Mouse (Mus musculus): ENCODE data around the gene Otub2. TPM values are rescaled to one million over a fixed set of nuclear protein-coding genes. Genes with fewer than 3 reads are reported as not detected.

The Otub2 gene
- 5.6 TPM in 2 replicates for polyA plus RNA-seq (2015; fragmentation: Nextera tagmentation; extraction: Ambion mirVana)

- under 1% methylated on average over 57 of the region's 58 CpGs for WGBS
- Histone ChIP-seq H3K9ac (ENCODE audit: low read depth, low read length) (peak within 1 kb of the TSS; percentile 74), H3K27ac (no peak within 1 kb of the TSS)
These were observed at the start of gene Otub2 for GRCm38 (mm10) chr12:103388505-103389347. Gene Otub2 (plus strand): TSS chr12:103388682.

DNA sequence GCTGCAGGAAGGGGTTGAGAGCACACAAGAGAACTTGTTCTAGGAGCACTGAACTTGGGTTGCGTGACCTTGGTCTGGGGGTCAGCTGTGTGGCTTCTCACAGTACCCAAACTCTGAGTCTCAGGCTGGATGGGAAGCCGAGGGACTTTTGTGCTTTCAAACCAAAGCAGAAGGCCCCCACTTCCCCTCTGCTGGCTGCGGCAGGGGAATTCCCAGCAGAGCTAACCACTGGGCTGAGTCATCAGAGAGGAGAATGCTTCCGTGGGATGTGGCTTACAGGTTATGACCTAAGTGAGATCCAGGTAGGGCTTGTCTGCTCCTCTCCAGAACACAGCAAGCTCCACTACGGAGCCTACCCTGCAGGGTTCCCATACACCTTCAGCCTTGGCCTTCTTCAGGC, 47.3 kb upstream of the Otub2 start:
- Histone ChIP-seq H3K9ac (ENCODE audit: low read depth, low read length) (no peak overlapping the region), H3K27ac (no peak overlapping the region), H3K36me3 (ENCODE audit: insufficient read depth, low read length) (no peaks in the 10 kb centered on the region), H3K4me1 (replicated peaks; ENCODE audit: insufficient read depth, low read length) (no peaks in the 10 kb centered on the region), H3K9me3 (replicated peaks; ENCODE audit: low read length) (no peaks in the 10 kb centered on the region), H3K4me3 (replicated peaks; ENCODE audit: low read depth, low read length) (no peak overlapping the region), H3K27me3 (ENCODE audit: insufficient read depth, low read length) (no peaks in the 10 kb centered on the region), H3K4me2 (ENCODE audit: low read length) (no peak overlapping the region)
- TF ChIP-seq CTCF (IDR thresholded peaks at IDR 0.05; ENCODE audit: low read depth) = no peak
- ATAC-seq (replicated peaks; ENCODE audit: low FRiP score, low read depth) (no peak; the same call in 1 of the 2 replicates), DNase-seq (ENCODE audit: low spot score) (no peak)
- 72% methylated on average over 5 of the region's 5 CpGs for WGBS

More at GRCm38 (mm10) chr12:103388505-103389347, at the start of gene Otub2:
- Histone ChIP-seq H3K27me3 (ENCODE audit: insufficient read depth, low read length) (no peaks in the 10 kb centered on the region), H3K4me2 (ENCODE audit: low read length) (peak within 1 kb of the TSS; percentile 85), H3K4me1 (replicated peaks; ENCODE audit: insufficient read depth, low read length) (0 out of 2 replicates have a peak, but pooled peaks cover 5% of the 10 kb centered on the region), H3K36me3 (ENCODE audit: insufficient read depth, low read length) (no peaks in the 10 kb centered on the region), H3K4me3 (replicated peaks; ENCODE audit: low read depth, low read length) (peak within 1 kb of the TSS; percentile 66), H3K9me3 (replicated peaks; ENCODE audit: low read length) (no peaks in the 10 kb centered on the region)
- DNase-seq (ENCODE audit: low spot score) = peak; percentile 98
- TF ChIP-seq CTCF (IDR thresholded peaks at IDR 0.05; ENCODE audit: low read depth) = peak; percentile 7; the same call in 1 of the 2 replicates
- ATAC-seq (replicated peaks; ENCODE audit: low FRiP score, low read depth) = peak; percentile 98

GRCm38 (mm10) chr12:103343456-103343855, 45.0 kb upstream of the Otub2 start:
- no peaks in the 10 kb centered on the region for H3K36me3 ChIP-seq (ENCODE audit: insufficient read depth, low read length)
- TF ChIP-seq CTCF (IDR thresholded peaks at IDR 0.05; ENCODE audit: low read depth) = no peak
- DNase-seq (ENCODE audit: low spot score) (no peak), ATAC-seq (replicated peaks; ENCODE audit: low FRiP score, low read depth) (0 out of 2 replicates have a peak, but pooled peaks have one; percentile 20)
- H3K4me3 ChIP-seq (replicated peaks; ENCODE audit: low read depth, low read length) = no peak overlapping the region
- no peaks in the 10 kb centered on the region for H3K27me3 ChIP-seq (ENCODE audit: insufficient read depth, low read length)
- no peak overlapping the region for H3K4me2 ChIP-seq (ENCODE audit: low read length)
- no peaks in the 10 kb centered on the region for H3K9me3 ChIP-seq (replicated peaks; ENCODE audit: low read length)
- no peak overlapping the region for H3K9ac ChIP-seq (ENCODE audit: low read depth, low read length)
- WGBS = 54% methylated on average over 8 of the region's 8 CpGs
- no peaks in the 10 kb centered on the region for H3K4me1 ChIP-seq (replicated peaks; ENCODE audit: insufficient read depth, low read length)
- H3K27ac ChIP-seq = no peak overlapping the region

- Histone ChIP-seq H3K36me3 (ENCODE audit: insufficient read depth, low read length) (no peaks in the 10 kb centered on the region), H3K27me3 (ENCODE audit: insufficient read depth, low read length) (no peaks in the 10 kb centered on the region), H3K4me3 (replicated peaks; ENCODE audit: low read depth, low read length) (no peak overlapping the region), H3K9ac (ENCODE audit: low read depth, low read length) (no peak overlapping the region), H3K9me3 (replicated peaks; ENCODE audit: low read length) (no peaks in the 10 kb centered on the region), H3K4me2 (ENCODE audit: low read length) (no peak overlapping the region), H3K27ac (no peak overlapping the region), H3K4me1 (replicated peaks; ENCODE audit: insufficient read depth, low read length) (no peaks in the 10 kb centered on the region)
- no peak for DNase-seq (ENCODE audit: low spot score)
- 76% methylated on average over 7 of the region's 7 CpGs for whole genome bisulfite sequencing
- TF ChIP-seq CTCF (IDR thresholded peaks at IDR 0.05; ENCODE audit: low read depth) = no peak
- no peak for ATAC-seq (replicated peaks; ENCODE audit: low FRiP score, low read depth)
These were observed 43.5 kb upstream of the Otub2 start for GRCm38 (mm10) chr12:103344934-103345333.

DNA sequence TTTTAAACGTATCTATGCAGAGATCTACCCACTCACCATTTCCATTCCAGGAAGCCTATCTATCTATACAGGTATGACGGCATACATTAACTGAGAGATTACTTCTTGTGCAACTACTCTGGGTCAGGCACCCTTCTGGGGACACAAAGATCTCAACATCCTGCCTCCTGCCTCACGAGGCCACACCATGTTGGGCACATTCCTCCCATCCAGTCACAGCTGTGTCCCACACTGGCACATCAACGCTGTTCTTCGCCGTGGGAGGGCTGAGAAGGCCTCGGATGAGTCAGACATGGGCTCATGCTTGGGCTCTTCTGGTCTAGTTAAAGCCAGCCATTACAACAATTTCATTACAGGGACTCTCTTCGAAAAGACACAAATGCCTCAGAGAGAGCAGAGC, 41.5 kb upstream of the Otub2 start:
- DNase-seq (ENCODE audit: low spot score) (no peak), ATAC-seq (replicated peaks; ENCODE audit: low FRiP score, low read depth) (no peak)
- no peaks in the 10 kb centered on the region for H3K9me3 ChIP-seq (replicated peaks; ENCODE audit: low read length)
- H3K4me1 ChIP-seq (replicated peaks; ENCODE audit: insufficient read depth, low read length) = no peaks in the 10 kb centered on the region
- H3K27ac ChIP-seq = no peak overlapping the region
- WGBS = 56% methylated on average over 8 of the region's 8 CpGs
- no peak overlapping the region for H3K4me3 ChIP-seq (replicated peaks; ENCODE audit: low read depth, low read length)
- H3K36me3 ChIP-seq (ENCODE audit: insufficient read depth, low read length) = no peaks in the 10 kb centered on the region
- H3K4me2 ChIP-seq (ENCODE audit: low read length) = no peak overlapping the region
- H3K27me3 ChIP-seq (ENCODE audit: insufficient read depth, low read length) = no peaks in the 10 kb centered on the region
- no peak for TF ChIP-seq CTCF (IDR thresholded peaks at IDR 0.05; ENCODE audit: low read depth)
- H3K9ac ChIP-seq (ENCODE audit: low read depth, low read length) = no peak overlapping the region

DNA sequence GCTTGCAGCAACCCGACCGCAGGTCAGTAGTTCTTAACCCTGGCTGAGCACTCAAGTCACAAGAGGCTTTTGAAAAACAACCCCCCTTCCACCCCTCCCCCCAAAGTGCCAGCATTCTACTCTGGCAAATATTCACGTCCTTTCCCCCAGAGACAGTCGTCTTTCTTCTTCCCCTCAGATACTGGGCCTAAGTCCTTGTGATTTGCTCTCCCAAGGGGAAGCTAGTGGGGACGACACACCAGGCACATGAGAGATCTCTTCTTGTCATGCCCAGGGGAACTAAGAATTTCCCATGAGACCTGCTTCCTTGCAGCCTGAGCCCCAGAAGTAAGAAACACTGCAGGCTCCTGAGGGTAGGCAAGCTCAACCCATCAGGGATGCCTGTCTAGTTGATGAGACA, 41.1 kb upstream of the Otub2 start:
- ATAC-seq (replicated peaks; ENCODE audit: low FRiP score, low read depth) (no peak), DNase-seq (ENCODE audit: low spot score) (no peak)
- no peak overlapping the region for H3K27ac ChIP-seq
- H3K4me3 ChIP-seq (replicated peaks; ENCODE audit: low read depth, low read length) = no peak overlapping the region
- 32% methylated on average over 5 of the region's 5 CpGs for WGBS
- TF ChIP-seq CTCF (IDR thresholded peaks at IDR 0.05; ENCODE audit: low read depth) = no peak
- H3K4me2 ChIP-seq (ENCODE audit: low read length) = no peak overlapping the region
- no peaks in the 10 kb centered on the region for H3K36me3 ChIP-seq (ENCODE audit: insufficient read depth, low read length)
- no peak overlapping the region for H3K9ac ChIP-seq (ENCODE audit: low read depth, low read length)
- H3K27me3 ChIP-seq (ENCODE audit: insufficient read depth, low read length) = no peaks in the 10 kb centered on the region
- H3K4me1 ChIP-seq (replicated peaks; ENCODE audit: insufficient read depth, low read length) = no peaks in the 10 kb centered on the region
- H3K9me3 ChIP-seq (replicated peaks; ENCODE audit: low read length) = no peaks in the 10 kb centered on the region

Measured in kidney, postnatal 0 days (tissue).